Mouse (Mus musculus) gonadal fat pad, adult 2 months (tissue): ENCODE data around the gene Gm42957. TPM values are rescaled to one million over a fixed set of nuclear protein-coding genes. Genes with fewer than 3 reads are reported as not detected.
"Not testable (repeated sequence)": the region's sequence is repeated elsewhere in the genome, so short reads cannot be mapped to it uniquely, and the experiment has no call there.

Experiments used
- DNase-seq: peaks from one replicate; pipeline ENCODE4 v3.0.0-alpha.2; 2012; ENCODE audit warnings: low read depth
- polyA plus RNA-seq: library from polyadenylated mRNA; depleted of rRNA; stranded (reverse); fragments of >200 nt; gene quantifications from 2 replicates; pipeline ENCODE4 v1.2.3, GENCODE M21; 2012

The Gm42957 gene
- polyA plus RNA-seq, 1 experiment = 0.09 TPM

- DNase-seq = no peak
Measured at GRCm38 (mm10) chr3:96674442-96674841, 39.2 kb downstream of the Gm42957 start.

- no peak for DNase-seq
Measured at GRCm38 (mm10) chr3:96675171-96675570, 39.9 kb downstream of the Gm42957 start.

GRCm38 (mm10) chr3:96675690-96676089 lies 40.4 kb downstream of the Gm42957 start:
- DNase-seq = no peak

GRCm38 (mm10) chr3:96678456-96678855 lies 43.2 kb downstream of the Gm42957 start:
- DNase-seq = no peak

GRCm38 (mm10) chr3:96679159-96679674 lies 43.9 kb downstream of the Gm42957 start:
- no peak for DNase-seq

GRCm38 (mm10) chr3:96680269-96680956 lies 45.1 kb downstream of the Gm42957 start:
- no peak for DNase-seq

GRCm38 (mm10) chr3:96683496-96683895 lies 48.2 kb downstream of the Gm42957 start:
- no peak for DNase-seq

GRCm38 (mm10) chr3:96684151-96684821 lies 49.0 kb downstream of the Gm42957 start:
- no peak for DNase-seq

GRCm38 (mm10) chr3:96684822-96685156 lies 49.5 kb downstream of the Gm42957 start:
- no peak for DNase-seq

GRCm38 (mm10) chr3:96686057-96686456 lies 50.8 kb downstream of the Gm42957 start:
- DNase-seq = not testable (repeated sequence)

GRCm38 (mm10) chr3:96688854-96689253 lies 53.6 kb downstream of the Gm42957 start:
- no peak for DNase-seq

GRCm38 (mm10) chr3:96690298-96690697 lies 55.0 kb downstream of the Gm42957 start:
- DNase-seq = no peak

GRCm38 (mm10) chr3:96692506-96692905 lies 57.2 kb downstream of the Gm42957 start:
- DNase-seq = no peak

- DNase-seq = no peak
Measured at GRCm38 (mm10) chr3:96693579-96693978, 58.3 kb downstream of the Gm42957 start.

GRCm38 (mm10) chr3:96696198-96696765 lies 61.0 kb downstream of the Gm42957 start, which contains the start of gene Pias3:
Gene Pias3, plus strand, starts transcription at chr3:96696384.
- DNase-seq = no peak

- DNase-seq = no peak
Measured at GRCm38 (mm10) chr3:96696766-96697732, 61.8 kb downstream of the Gm42957 start.

- no peak for DNase-seq
Measured at GRCm38 (mm10) chr3:96698993-96699690, 63.9 kb downstream of the Gm42957 start.

- no peak for DNase-seq
Measured at GRCm38 (mm10) chr3:96700376-96700775, 65.1 kb downstream of the Gm42957 start.

- DNase-seq = no peak
Measured at GRCm38 (mm10) chr3:96701003-96701402, 65.7 kb downstream of the Gm42957 start.
